Mouse (Mus musculus) left cerebral cortex, adult 18-20 months (tissue): Measurements from ENCODE around the gene Pcgf3. TPM values are rescaled to one million over a fixed set of nuclear protein-coding genes. Genes with fewer than 3 reads are reported as not detected.

Source experiments
- DNase-seq, 2 experiments: peaks; one replicate each; pipeline ENCODE4 v3.0.0; 2021 to 2022; ENCODE audit warnings: low spot score in 2 of 2, mixed read lengths in 1 of 2
- total RNA-seq, 2 experiments: library from RNA; stranded (reverse); gene quantifications; 2 replicates each; pipeline ENCODE4 v1.2.3; 2021

The Pcgf3 gene
- total RNA-seq, 2 experiments from 2014 or later, result 37.5 to 41.8 TPM

GRCm38 (mm10) chr5:108549489-108550206 is 88.6 kb downstream of the Pcgf3 start, which contains the start of gene Cplx1:
TSS of gene Cplx1 (minus strand) at chr5:108550024.
- DNase-seq, result peak; percentile 74 to 82

GRCm38 (mm10) chr5:108550207-108550594 is 89.2 kb downstream of the Pcgf3 start:
- DNase-seq, result no peak

GRCm38 (mm10) chr5:108554041-108554440 is 93.0 kb downstream of the Pcgf3 start:
- DNase-seq, result no peak

Other genes starting within 250 kb of the Pcgf3 start
- 10 to 100 TPM; 36.1 to 37.0 TPM for gene Dr1, start 192.3 kb upstream of the Pcgf3 start, total RNA-seq
- 10 to 100 TPM; 12.4 to 13.0 TPM for gene Pigg, start 148.6 kb upstream of the Pcgf3 start, total RNA-seq
- 10 to 100 TPM; 56.6 to 62.8 TPM for gene Gm42517, start 93.3 kb upstream of the Pcgf3 start, total RNA-seq
- gene Pde6b, start 72.8 kb upstream of the Pcgf3 start, total RNA-seq, result under 1 TPM; 0.42 to 0.66 TPM
- gene Atp5k, start 26.8 kb upstream of the Pcgf3 start, total RNA-seq, result 100 to 1,000 TPM; 232 to 256 TPM
- under 1 TPM; 0.74 to 0.87 TPM for gene Mfsd7a, start 12.3 kb upstream of the Pcgf3 start, total RNA-seq
- gene Cplx1, start 88.8 kb downstream of the Pcgf3 start, total RNA-seq, result 100 to 1,000 TPM; 674 to 788 TPM
- 10 to 100 TPM; 95.7 to 98.5 TPM for gene Gak, start 168.5 kb downstream of the Pcgf3 start, total RNA-seq
- 10 to 100 TPM; 33.7 to 43.5 TPM for gene Tmem175, start 168.5 kb downstream of the Pcgf3 start, total RNA-seq
- gene Idua, start 199.1 kb downstream of the Pcgf3 start, total RNA-seq, result 10 to 100 TPM; 17.5 to 18.1 TPM
- 10 to 100 TPM; 45.7 to 60.3 TPM for gene Dgkq, start 208.4 kb downstream of the Pcgf3 start, total RNA-seq
- gene Slc26a1, start 214.3 kb downstream of the Pcgf3 start, total RNA-seq, result under 1 TPM; 0.68 to 1.00 TPM
- gene Fgfrl1, start 231.2 kb downstream of the Pcgf3 start, total RNA-seq, result 10 to 100 TPM; 16.9 to 28.0 TPM